Mouse (Mus musculus) embryonic facial prominence, embryonic 12.5 days (tissue): ENCODE results near the gene Syt7. TPM values are rescaled to one million over a fixed set of nuclear protein-coding genes. Genes with fewer than 3 reads are reported as not detected.

Source experiments
- ATAC-seq: fragments of 200-750 bp; cut with Nextera tagmentation; 2 replicates; pipeline ENCODE4 v1.8.0; 2017; ENCODE audit not compliant: insufficient number of reproducible peaks, insufficient read depth, low FRiP score, low TSS enrichment
- H3K27ac ChIP-seq: fragments of 300-500 bp; sonication (generic); 2 replicates; pipeline ENCODE4 v1.5.1; 2016; ENCODE audit warnings: mild to moderate bottlenecking
- H3K27me3 ChIP-seq: fragments of 300-500 bp; sonication (generic); 2 replicates; pipeline ENCODE4 v1.6.1; 2016; ENCODE audit warnings: mild to moderate bottlenecking, moderate library complexity
- H3K36me3 ChIP-seq: fragments of 300-500 bp; sonication (generic); 2 replicates; pipeline ENCODE4 v1.6.1; 2016; ENCODE audit warnings: mild to moderate bottlenecking
- H3K4me1 ChIP-seq: fragments of 300-500 bp; sonication (generic); 2 replicates; pipeline ENCODE4 v1.6.1; 2016
- H3K4me2 ChIP-seq: fragments of 300-500 bp; sonication (generic); replicated peaks from 2 replicates; pipeline ENCODE4 v1.6.1; 2016; ENCODE audit warnings: mild to moderate bottlenecking, moderate library complexity
- H3K4me3 ChIP-seq: fragments of 300-500 bp; sonication (generic); 2 replicates; pipeline ENCODE4 v1.5.1; 2016; ENCODE audit warnings: mild to moderate bottlenecking
- H3K9ac ChIP-seq: fragments of 300-500 bp; sonication (generic); 2 replicates; pipeline ENCODE4 v1.6.1; 2016; ENCODE audit warnings: mild to moderate bottlenecking, moderate library complexity
- H3K9me3 ChIP-seq: fragments of 300-500 bp; sonication (generic); 2 replicates; pipeline ENCODE4 v1.6.1; 2016; ENCODE audit warnings: mild to moderate bottlenecking, moderate library complexity
- WGBS: fragments of 180-500 bp; shearing (Covaris S2); methylation state at CpG from one replicate; pipeline ENCODE4 v1.1.7; 2016; 5-methylcytosine and 5-hydroxymethylcytosine counted together
- polyA plus RNA-seq: library from polyadenylated mRNA; unstranded; fragments of >200 nt; fragmentation: Nextera tagmentation; extraction: Ambion mirVana; gene quantifications from 2 replicates; pipeline ENCODE4 v1.2.1, GENCODE M21; 2016

Gene Syt7
- polyA plus RNA-seq, 1 experiment from 2014 or later = 2.1 TPM

DNA sequence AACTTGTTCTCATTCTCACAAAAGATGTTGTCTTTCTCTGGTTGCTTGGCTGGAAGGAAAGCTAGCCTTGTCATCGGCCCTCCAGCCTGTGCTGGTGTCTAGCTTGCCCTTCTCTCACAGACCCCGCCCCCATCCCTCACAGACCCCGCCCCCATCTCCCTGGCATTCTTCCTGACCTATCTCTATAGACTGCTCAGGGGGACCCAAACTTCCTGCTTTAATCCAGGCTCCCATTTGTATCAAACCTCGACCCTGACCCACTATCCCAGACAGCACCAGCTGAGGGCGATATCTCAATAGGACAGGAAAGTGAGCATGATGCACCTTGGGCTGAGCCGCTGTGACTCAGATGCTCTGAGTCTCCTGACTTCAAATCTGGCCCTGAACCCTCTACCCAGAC, 84.9 kb downstream of the Syt7 start:
- H3K9ac ChIP-seq = no peak overlapping the region
- no peak for ATAC-seq
- no peaks in the 10 kb centered on the region for H3K27me3 ChIP-seq
- H3K4me2 ChIP-seq = no peak overlapping the region
- H3K4me3 ChIP-seq = no peak overlapping the region
- no peaks in the 10 kb centered on the region for H3K9me3 ChIP-seq
- no peak overlapping the region for H3K27ac ChIP-seq
- no peaks in the 10 kb centered on the region for H3K4me1 ChIP-seq
- 21% methylated on average over 6 of the region's 6 CpGs for WGBS
- H3K36me3 ChIP-seq = no peaks in the 10 kb centered on the region

DNA sequence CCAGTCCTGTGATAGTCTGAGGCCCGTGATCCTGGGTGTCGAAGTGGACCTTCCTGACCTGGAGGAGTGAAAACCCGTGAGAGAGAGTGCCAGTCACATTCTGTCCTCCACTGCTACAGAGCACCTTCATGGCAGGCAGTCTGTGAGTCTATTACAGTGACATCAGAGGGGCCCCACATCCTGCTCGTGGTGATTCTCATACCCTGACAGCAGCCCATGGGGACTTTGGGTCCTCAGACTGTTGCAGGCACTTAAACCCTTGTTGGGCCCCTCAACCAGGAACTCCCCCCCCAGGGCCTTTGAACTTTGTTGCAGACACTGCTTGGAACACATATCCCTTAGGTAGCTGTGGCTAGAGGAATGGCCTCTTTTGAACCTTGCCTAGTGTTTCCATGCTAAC, 90.7 kb downstream of the Syt7 start:
- Histone ChIP-seq H3K36me3 (no peaks in the 10 kb centered on the region), H3K4me3 (no peak overlapping the region), H3K9me3 (no peaks in the 10 kb centered on the region), H3K4me1 (0 out of 2 replicates have a peak, but pooled peaks cover 4% of the 10 kb centered on the region), H3K4me2 (no peak overlapping the region), H3K27ac (no peak overlapping the region), H3K9ac (no peak overlapping the region), H3K27me3 (no peaks in the 10 kb centered on the region)
- 55% methylated on average over 4 of the region's 4 CpGs for WGBS
- no peak for ATAC-seq

DNA sequence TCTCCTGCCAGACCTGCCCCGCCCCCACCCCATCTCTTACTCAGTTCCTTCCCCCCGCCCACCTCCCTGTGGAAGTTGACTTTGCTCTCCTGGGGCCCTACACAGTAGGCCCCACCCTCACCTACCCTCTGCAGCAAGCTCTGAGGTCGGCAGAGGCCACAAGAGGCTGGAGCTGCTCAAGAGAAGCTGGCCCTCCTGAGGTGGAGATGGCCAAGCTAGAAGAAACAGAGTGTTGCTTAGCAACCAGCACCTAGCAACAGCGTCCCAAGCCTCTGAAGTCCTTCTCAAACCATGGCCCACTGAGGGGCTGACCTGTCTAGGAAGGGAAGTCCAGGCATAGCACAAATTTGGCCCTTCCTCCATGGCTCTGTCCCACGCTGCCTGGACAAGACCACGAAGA, 93.8 kb downstream of the Syt7 start, which contains the start of gene Ppp1r32:
TSS of gene Ppp1r32 (minus strand) at position 226 of the 400 bp plus-strand sequence.
- Histone ChIP-seq H3K4me2 (no peak within 1 kb of the TSS), H3K27me3 (no peaks in the 10 kb centered on the region), H3K4me3 (no peak within 1 kb of the TSS), H3K27ac (no peak within 1 kb of the TSS), H3K9me3 (no peaks in the 10 kb centered on the region), H3K9ac (no peak within 1 kb of the TSS), H3K36me3 (no peaks in the 10 kb centered on the region), H3K4me1 (0 out of 2 replicates have a peak, but pooled peaks cover 4% of the 10 kb centered on the region)
- no peak; the same call in 1 of the 2 replicates for ATAC-seq
- 37% methylated on average over 6 of the region's 6 CpGs for WGBS

DNA sequence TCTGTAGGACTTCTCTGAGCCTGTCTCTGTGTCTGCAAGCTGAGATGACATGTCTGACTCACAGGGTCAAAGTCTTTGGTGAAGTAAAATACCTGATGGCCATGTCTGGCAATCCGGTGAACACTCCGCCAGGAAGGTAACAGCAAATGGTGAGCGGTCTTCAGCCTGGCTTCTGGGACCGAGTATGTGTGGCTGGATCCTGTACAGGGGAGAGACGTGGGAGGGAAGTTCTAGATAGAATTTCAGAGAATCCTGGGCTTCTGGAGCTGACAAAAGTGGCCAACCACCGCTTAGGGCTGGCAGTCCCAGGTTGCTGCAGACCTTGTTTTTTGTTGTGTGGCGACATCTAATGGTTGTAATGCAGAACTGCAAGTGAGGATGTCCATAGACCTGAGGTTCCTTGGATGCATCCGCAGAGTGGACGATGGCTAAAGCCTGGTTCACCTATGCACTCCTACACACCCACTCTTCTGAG, 97.4 kb downstream of the Syt7 start:
- no peak overlapping the region for H3K4me3 ChIP-seq
- 21% methylated on average over 9 of the region's 9 CpGs for WGBS
- H3K36me3 ChIP-seq = no peaks in the 10 kb centered on the region
- H3K27ac ChIP-seq = no peak overlapping the region
- H3K27me3 ChIP-seq = no peaks in the 10 kb centered on the region
- peak; percentile 58 for ATAC-seq
- H3K4me2 ChIP-seq = no peak overlapping the region
- no peaks in the 10 kb centered on the region for H3K9me3 ChIP-seq
- no peak overlapping the region for H3K9ac ChIP-seq
- 0 out of 2 replicates have a peak, but pooled peaks cover 4% of the 10 kb centered on the region for H3K4me1 ChIP-seq

- ATAC-seq = no peak
- Histone ChIP-seq H3K9ac (no peak overlapping the region), H3K4me1 (no peaks in the 10 kb centered on the region), H3K36me3 (peaks cover 15% of the 10 kb centered on the region), H3K27ac (no peak overlapping the region), H3K9me3 (no peaks in the 10 kb centered on the region), H3K4me2 (no peak overlapping the region), H3K27me3 (no peaks in the 10 kb centered on the region), H3K4me3 (no peak overlapping the region)
- 85% methylated on average over 1 of the region's 1 CpGs for WGBS
Measured at GRCm38 (mm10) chr19:10495670-10496069, 106.8 kb downstream of the Syt7 start.

DNA sequence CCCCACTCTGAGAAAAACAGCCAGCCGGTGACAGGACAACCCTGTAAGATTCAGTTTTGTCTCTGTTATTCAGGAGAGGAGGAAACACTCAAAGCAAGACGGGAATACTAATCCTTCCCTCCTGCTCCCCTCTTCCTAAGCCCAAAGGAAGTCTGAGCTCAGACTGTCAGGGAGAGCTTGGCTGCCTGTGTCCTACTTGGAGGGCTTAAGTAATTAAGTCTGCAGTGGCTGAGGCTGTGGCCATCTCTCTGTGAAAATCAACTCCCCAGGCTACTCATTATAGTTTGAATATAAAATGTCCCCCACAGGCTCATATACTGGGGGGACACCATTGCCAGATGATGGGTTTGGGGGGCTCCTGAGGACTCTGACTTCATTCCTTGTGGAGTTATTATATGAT, 108.1 kb downstream of the Syt7 start:
- 61% methylated on average over 2 of the region's 2 CpGs for WGBS
- Histone ChIP-seq H3K27ac (no peak overlapping the region), H3K4me2 (no peak overlapping the region)

DNA sequence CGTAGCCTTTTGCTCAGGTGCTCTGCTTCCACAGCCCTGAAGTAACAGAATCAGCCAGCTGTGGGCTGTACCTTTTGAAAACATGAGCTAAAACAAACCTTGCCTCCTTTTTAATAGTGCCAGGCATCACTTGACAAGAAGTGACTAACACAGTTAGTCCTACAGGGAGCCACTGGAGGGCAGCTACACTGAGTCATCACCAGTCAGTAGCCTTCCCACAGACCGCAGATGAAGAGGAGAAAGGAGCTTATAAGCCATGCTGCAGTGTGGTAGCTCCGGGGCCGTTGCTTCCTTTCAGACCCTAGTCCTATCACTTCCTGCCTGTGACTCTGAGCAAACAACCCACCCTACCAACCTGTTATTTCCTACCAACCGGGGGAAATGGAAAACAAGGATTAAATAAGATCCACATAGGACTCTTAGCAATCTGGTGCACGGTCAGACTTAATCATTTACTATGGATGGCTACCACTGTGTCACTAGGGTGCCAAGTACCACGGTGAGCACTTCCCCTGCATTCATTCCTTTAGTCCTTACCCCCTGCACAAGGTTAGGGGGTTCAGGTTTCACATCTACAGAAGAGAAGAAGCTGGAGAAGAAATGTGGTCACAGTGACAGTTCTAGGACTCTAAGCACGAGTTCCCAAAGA, 108.7 kb downstream of the Syt7 start:
- H3K9me3 ChIP-seq = no peaks in the 10 kb centered on the region
- H3K4me3 ChIP-seq = no peak overlapping the region
- peaks cover 32% of the 10 kb centered on the region for H3K36me3 ChIP-seq
- H3K9ac ChIP-seq = no peak overlapping the region
- no peak overlapping the region for H3K4me2 ChIP-seq
- 57% methylated on average over 8 of the region's 8 CpGs for WGBS
- H3K4me1 ChIP-seq = no peaks in the 10 kb centered on the region
- H3K27me3 ChIP-seq = no peaks in the 10 kb centered on the region
- no peak overlapping the region for H3K27ac ChIP-seq
- ATAC-seq = no peak

More for the DNA sequence above, 108.1 kb downstream of the Syt7 start:
- Histone ChIP-seq H3K4me3 (no peak overlapping the region), H3K9ac (no peak overlapping the region), H3K27me3 (no peaks in the 10 kb centered on the region), H3K36me3 (peaks cover 27% of the 10 kb centered on the region), H3K9me3 (no peaks in the 10 kb centered on the region), H3K4me1 (no peaks in the 10 kb centered on the region)
- ATAC-seq = no peak

- Histone ChIP-seq H3K4me3 (no peak overlapping the region), H3K4me1 (no peaks in the 10 kb centered on the region), H3K36me3 (peaks cover 32% of the 10 kb centered on the region), H3K9me3 (no peaks in the 10 kb centered on the region), H3K4me2 (no peak overlapping the region), H3K27ac (no peak overlapping the region), H3K9ac (no peak overlapping the region), H3K27me3 (no peaks in the 10 kb centered on the region)
- 92% methylated on average over 8 of the region's 8 CpGs for WGBS
- ATAC-seq = no peak
Measured at GRCm38 (mm10) chr19:10500581-10500980, 111.7 kb downstream of the Syt7 start.

GRCm38 (mm10) chr19:10502571-10502970, 113.7 kb downstream of the Syt7 start:
- WGBS = 8% methylated on average over 4 of the region's 4 CpGs
- Histone ChIP-seq H3K27ac (no peak overlapping the region), H3K9me3 (no peaks in the 10 kb centered on the region), H3K27me3 (no peaks in the 10 kb centered on the region), H3K36me3 (peaks cover 44% of the 10 kb centered on the region), H3K4me1 (no peaks in the 10 kb centered on the region), H3K4me2 (no peak overlapping the region), H3K4me3 (no peak overlapping the region), H3K9ac (no peak overlapping the region)
- peak; percentile 72; the same call in 1 of the 2 replicates for ATAC-seq

Other genes with a start within 250 kb of the Syt7 start
- 139 and 144 TPM in 2 replicates for gene Fads1, start 206.2 kb upstream of the Syt7 start, polyA plus RNA-seq
- gene Tmem258, start 185.1 kb upstream of the Syt7 start, polyA plus RNA-seq = 389 and 410 TPM in 2 replicates
- 90.1 and 95.5 TPM in 2 replicates for gene Fen1, start 184.9 kb upstream of the Syt7 start, polyA plus RNA-seq
- gene Myrf, start 148.3 kb upstream of the Syt7 start, polyA plus RNA-seq = 1.9 and 2.5 TPM in 2 replicates
- gene Dagla, start 84.2 kb upstream of the Syt7 start, polyA plus RNA-seq = 3.0 and 3.1 TPM in 2 replicates
- gene Lrrc10b, start 68.4 kb downstream of the Syt7 start, polyA plus RNA-seq = 0.52 and 0.59 TPM in 2 replicates
- 0.14 and 0.17 TPM in 2 replicates for gene Ppp1r32, start 93.8 kb downstream of the Syt7 start, polyA plus RNA-seq
- 49.8 and 52.0 TPM in 2 replicates for gene Cpsf7, start 136.2 kb downstream of the Syt7 start, polyA plus RNA-seq
- gene Sdhaf2, start 137.1 kb downstream of the Syt7 start, polyA plus RNA-seq = 57.0 and 58.8 TPM in 2 replicates
- gene Tmem216, start 167.1 kb downstream of the Syt7 start, polyA plus RNA-seq = 61.7 and 62.5 TPM in 2 replicates
- gene Cyb561a3, start 188.1 kb downstream of the Syt7 start, polyA plus RNA-seq = 15.1 and 16.5 TPM in 2 replicates
- gene Tmem138, start 188.3 kb downstream of the Syt7 start, polyA plus RNA-seq = 38.7 and 40.3 TPM in 2 replicates
- gene Ddb1, start 216.2 kb downstream of the Syt7 start, polyA plus RNA-seq = 433 and 434 TPM in 2 replicates
- gene Tkfc, start 216.6 kb downstream of the Syt7 start, polyA plus RNA-seq = 19.3 and 19.6 TPM in 2 replicates
- 2.1 and 2.6 TPM in 2 replicates for gene Vwce, start 245.1 kb downstream of the Syt7 start, polyA plus RNA-seq